Mouse (Mus musculus) kidney, postnatal 0 days (tissue): ENCODE results near the gene Thg1l. TPM values are rescaled to one million over a fixed set of nuclear protein-coding genes. Genes with fewer than 3 reads are reported as not detected.

Experiments
- ATAC-seq: fragments of 200-750 bp; cut with Nextera tagmentation; replicated peaks from 2 replicates; pipeline ENCODE4 v1.8.0; 2017; ENCODE audit warnings: low read depth, moderate number of reproducible peaks, moderate TSS enrichment, moderate library complexity; ENCODE audit not compliant: low FRiP score
- DNase-seq: peaks from one replicate; pipeline ENCODE4 v3.0.0-alpha.2; 2016; ENCODE audit warnings: low spot score
- H3K27ac ChIP-seq: fragments of 300-500 bp; sonication (generic); 2 replicates; pipeline ENCODE4 v1.5.1; 2014; ENCODE audit warnings: mild to moderate bottlenecking
- H3K27me3 ChIP-seq: fragments of 300-500 bp; sonication (generic); 2 replicates; pipeline ENCODE4 v1.6.1; 2014; ENCODE audit warnings: low read length, mixed read lengths; ENCODE audit not compliant: insufficient read depth
- H3K36me3 ChIP-seq: fragments of 300-500 bp; sonication (generic); 2 replicates; pipeline ENCODE4 v1.6.1; 2014; ENCODE audit warnings: low read length, mixed read lengths; ENCODE audit not compliant: insufficient read depth
- H3K4me1 ChIP-seq: fragments of 300-500 bp; sonication (generic); replicated peaks from 2 replicates; pipeline ENCODE4 v1.6.1; 2014; ENCODE audit warnings: antibody characterized with exemption, low read length, mixed read lengths; ENCODE audit not compliant: insufficient read depth
- H3K4me2 ChIP-seq: fragments of 300-500 bp; sonication (generic); 2 replicates; pipeline ENCODE4 v1.6.1; 2014; ENCODE audit warnings: mild to moderate bottlenecking, low read length, moderate library complexity, mixed read lengths
- H3K4me3 ChIP-seq: fragments of 300-500 bp; sonication (generic); replicated peaks from 2 replicates; pipeline ENCODE4 v1.5.1; 2014; ENCODE audit warnings: low read depth, low read length
- H3K9ac ChIP-seq: fragments of 300-500 bp; sonication (generic); 2 replicates; pipeline ENCODE4 v1.6.1; 2014; ENCODE audit warnings: low read depth, low read length
- H3K9me3 ChIP-seq: fragments of 300-500 bp; sonication (generic); replicated peaks from 2 replicates; pipeline ENCODE4 v1.6.1; 2016; ENCODE audit warnings: low read length, inconsistent platforms, mixed read lengths
- CTCF ChIP-seq: IDR thresholded peaks from 2 replicates; pipeline ENCODE4 v1.5.1; 2016; ENCODE audit warnings: antibody characterized with exemption, low read depth, mild to moderate bottlenecking, moderate library complexity
- WGBS: fragments of 180-500 bp; shearing (Covaris S2); extraction: QIAGEN DNeasy Blood & Tissue Kit; methylation state at CpG from one replicate; pipeline ENCODE4 v1.1.7; 2014; 5-methylcytosine and 5-hydroxymethylcytosine counted together
- polyA plus RNA-seq: library from polyadenylated mRNA; unstranded; fragments of >200 nt; fragmentation: Nextera tagmentation; extraction: Ambion mirVana; gene quantifications from 2 replicates; pipeline ENCODE4 v1.2.1, GENCODE M21; 2015

Gene Thg1l
- polyA plus RNA-seq, 1 experiment from 2014 or later = 12.4 TPM

GRCm38 (mm10) chr11:45921026-45921425 lies 34.3 kb downstream of the Thg1l start:
- H3K4me3 ChIP-seq = no peak overlapping the region
- H3K4me2 ChIP-seq = peak overlapping the region; percentile 11; the same call in 1 of the 2 replicates
- TF ChIP-seq CTCF = no peak
- H3K27me3 ChIP-seq = no peaks in the 10 kb centered on the region
- DNase-seq (no peak), ATAC-seq (no peak)
- peak overlapping the region; percentile 19; the same call in 1 of the 2 replicates for H3K9ac ChIP-seq
- no peak overlapping the region for H3K27ac ChIP-seq
- H3K4me1 ChIP-seq = 0 out of 2 replicates have a peak, but pooled peaks cover 3% of the 10 kb centered on the region
- no peaks in the 10 kb centered on the region for H3K9me3 ChIP-seq
- 47% methylated on average over 8 of the region's 8 CpGs for WGBS
- H3K36me3 ChIP-seq = no peaks in the 10 kb centered on the region

- no peaks in the 10 kb centered on the region for H3K27me3 ChIP-seq
- H3K27ac ChIP-seq = no peak overlapping the region
- H3K4me3 ChIP-seq = no peak overlapping the region
- DNase-seq = no peak
- no peaks in the 10 kb centered on the region for H3K36me3 ChIP-seq
- no peak for ATAC-seq
- H3K4me2 ChIP-seq = no peak overlapping the region
- H3K9me3 ChIP-seq = no peaks in the 10 kb centered on the region
- no peak overlapping the region for H3K9ac ChIP-seq
- TF ChIP-seq CTCF = no peak
- WGBS = 65% methylated on average over 4 of the region's 4 CpGs
- H3K4me1 ChIP-seq = 0 out of 2 replicates have a peak, but pooled peaks cover 3% of the 10 kb centered on the region
Observed at GRCm38 (mm10) chr11:45918836-45919235, 36.5 kb downstream of the Thg1l start.

- H3K27ac ChIP-seq = no peak overlapping the region
- 90% methylated on average over 6 of the region's 6 CpGs for WGBS
- no peaks in the 10 kb centered on the region for H3K9me3 ChIP-seq
- H3K4me3 ChIP-seq = no peak overlapping the region
- H3K4me2 ChIP-seq = no peak overlapping the region
- H3K27me3 ChIP-seq = no peaks in the 10 kb centered on the region
- H3K4me1 ChIP-seq = 0 out of 2 replicates have a peak, but pooled peaks cover 3% of the 10 kb centered on the region
- H3K36me3 ChIP-seq = no peaks in the 10 kb centered on the region
- ATAC-seq (no peak), DNase-seq (no peak)
- TF ChIP-seq CTCF = no peak
- H3K9ac ChIP-seq = no peak overlapping the region
Observed at GRCm38 (mm10) chr11:45918018-45918417, 37.3 kb downstream of the Thg1l start.

- Histone ChIP-seq H3K9ac (no peak overlapping the region), H3K9me3 (no peaks in the 10 kb centered on the region), H3K27ac (no peak overlapping the region), H3K4me3 (no peak overlapping the region), H3K4me2 (no peak overlapping the region), H3K36me3 (peaks cover 7% of the 10 kb centered on the region), H3K27me3 (no peaks in the 10 kb centered on the region), H3K4me1 (no peaks in the 10 kb centered on the region)
- no peak for DNase-seq
- 84% methylated on average over 10 of the region's 10 CpGs for WGBS
- ATAC-seq = no peak
- no peak for TF ChIP-seq CTCF
Observed at GRCm38 (mm10) chr11:45916196-45916595, 39.1 kb downstream of the Thg1l start.

GRCm38 (mm10) chr11:45910701-45911100 lies 44.6 kb downstream of the Thg1l start:
- Histone ChIP-seq H3K27ac (no peak overlapping the region), H3K4me3 (no peak overlapping the region), H3K9me3 (no peaks in the 10 kb centered on the region), H3K4me2 (no peak overlapping the region), H3K36me3 (peaks cover 43% of the 10 kb centered on the region), H3K4me1 (no peaks in the 10 kb centered on the region), H3K27me3 (no peaks in the 10 kb centered on the region), H3K9ac (no peak overlapping the region)
- TF ChIP-seq CTCF = no peak
- ATAC-seq = no peak
- DNase-seq = no peak
- WGBS = 96% methylated on average over 5 of the region's 5 CpGs

GRCm38 (mm10) chr11:45908894-45909293 lies 46.4 kb downstream of the Thg1l start:
- H3K27me3 ChIP-seq = no peaks in the 10 kb centered on the region
- ATAC-seq (no peak), DNase-seq (no peak)
- no peak overlapping the region for H3K9ac ChIP-seq
- no peak overlapping the region for H3K4me3 ChIP-seq
- no peaks in the 10 kb centered on the region for H3K9me3 ChIP-seq
- WGBS = 98% methylated on average over 7 of the region's 7 CpGs
- peaks cover 43% of the 10 kb centered on the region for H3K36me3 ChIP-seq
- no peaks in the 10 kb centered on the region for H3K4me1 ChIP-seq
- TF ChIP-seq CTCF = no peak
- no peak overlapping the region for H3K27ac ChIP-seq
- no peak overlapping the region for H3K4me2 ChIP-seq

GRCm38 (mm10) chr11:45908070-45908469 lies 47.2 kb downstream of the Thg1l start:
- TF ChIP-seq CTCF = no peak
- Histone ChIP-seq H3K4me3 (no peak overlapping the region), H3K27me3 (no peaks in the 10 kb centered on the region), H3K27ac (no peak overlapping the region), H3K9me3 (no peaks in the 10 kb centered on the region), H3K4me2 (no peak overlapping the region), H3K9ac (no peak overlapping the region), H3K4me1 (no peaks in the 10 kb centered on the region), H3K36me3 (peaks cover 50% of the 10 kb centered on the region)
- ATAC-seq (no peak), DNase-seq (no peak)
- 91% methylated on average over 7 of the region's 7 CpGs for WGBS
